Comparison of ENCODE assay signal across 18 mouse cellular contexts in the genomic region with DNA sequence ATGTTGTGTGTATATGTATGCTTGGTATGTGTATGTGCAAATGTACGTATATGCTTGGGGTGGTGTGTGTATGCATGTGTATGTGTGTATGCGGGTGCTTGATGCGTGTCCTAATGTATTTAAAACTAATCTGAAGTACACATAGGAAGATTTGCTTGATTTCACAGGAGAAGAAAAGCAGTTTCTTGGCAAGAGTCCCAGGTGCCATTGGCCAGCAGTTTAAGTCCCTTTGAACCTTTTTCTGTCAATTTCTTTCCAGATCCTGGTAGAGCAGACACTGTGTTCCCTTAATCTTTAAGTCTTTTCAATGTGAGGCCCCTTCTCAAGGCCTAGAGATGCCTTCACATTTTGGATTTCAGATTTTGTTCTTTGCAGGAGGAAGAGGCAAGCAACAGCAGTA.
A peak's percentile ranks its signal among the peaks of the same experiment; 100 is the strongest.
DNase-seq lines count a peak whose midpoint lies in the region; ATAC-seq and TF ChIP-seq lines count a peak whose summit lies in the region.
"Had no signal": no experiment of that assay in that cellular context is flagged by ENCODE, and none has a peak within 500 bp of the region (broad histone marks: within the 10 kb centered on the region; RNA-seq: fewer than 3 reads in every experiment).

No protein-coding gene starts in this region.

- no peaks in the 10 kb centered on the region for H3K36me3 ChIP-seq in forebrain, embryonic 14.5 days (ENCODE audit: control insufficient read depth, insufficient read depth, low read length)
- no peaks in the 10 kb centered on the region for H3K36me3 ChIP-seq in forebrain, embryonic 16.5 days (ENCODE audit: control insufficient read depth, insufficient read depth)
- no peaks in the 10 kb centered on the region for H3K36me3 ChIP-seq in liver, adult 2 months (ENCODE audit: control insufficient read depth, insufficient read depth, low read length)
- H3K36me3 ChIP-seq in liver, postnatal 0 days (replicated peaks; ENCODE audit: insufficient read depth, low read length), result no peaks in the 10 kb centered on the region
- no peaks in the 10 kb centered on the region for H3K36me3 ChIP-seq in midbrain, embryonic 14.5 days (ENCODE audit: control insufficient read depth, insufficient read depth, low read length)
- H3K36me3 ChIP-seq in midbrain, embryonic 16.5 days (ENCODE audit: control insufficient read depth, insufficient read depth, low read length), result no peaks in the 10 kb centered on the region
- H3K36me3 ChIP-seq: embryonic facial prominence, embryonic 10.5 days; hindbrain, embryonic 13.5 days; intestine, embryonic 15.5 days had no signal

- peak; percentile 67 for DNase-seq in forebrain, embryonic 14.5 days (ENCODE audit: low spot score)
- DNase-seq in liver, adult 2 months (ENCODE audit: extremely low read depth, low read depth, low spot score), result peak; percentile 30
- DNase-seq in liver, postnatal 0 days, result no peak
- peak; percentile 39 for DNase-seq in midbrain, embryonic 14.5 days
- DNase-seq in thymus, postnatal 0 days (ENCODE audit: low spot score), result no peak
- DNase-seq: adrenal gland, postnatal 10 days; cerebellum, adult 11-12 months; cerebellum, adult 9-10 months; gastrocnemius, postnatal 36 days; heart, adult 11 months; heart, postnatal 10 days had no signal

- no peak overlapping the region for H3K4me2 ChIP-seq in forebrain, embryonic 14.5 days (ENCODE audit: low read length)
- no peak overlapping the region for H3K4me2 ChIP-seq in forebrain, embryonic 16.5 days (ENCODE audit: low read length)
- H3K4me2 ChIP-seq in liver, postnatal 0 days (ENCODE audit: low read depth, low read length), result no peak overlapping the region
- no peak overlapping the region for H3K4me2 ChIP-seq in midbrain, embryonic 14.5 days (ENCODE audit: low read length)
- no peak overlapping the region for H3K4me2 ChIP-seq in midbrain, embryonic 16.5 days (ENCODE audit: low read length)
- H3K4me2 ChIP-seq: hindbrain, embryonic 13.5 days; intestine, embryonic 15.5 days had no signal

- TF ChIP-seq EP300 in liver, postnatal 0 days (IDR thresholded peaks at IDR 0.05; ENCODE audit: low read depth), result no peak

- no peaks in the 10 kb centered on the region for H3K79me2 ChIP-seq in liver, adult 2 months (ENCODE audit: control insufficient read depth, insufficient read depth, low read length)

- no peaks in the 10 kb centered on the region for H3K9me3 ChIP-seq in forebrain, embryonic 14.5 days (replicated peaks; ENCODE audit: control insufficient read depth, low read length)
- no peaks in the 10 kb centered on the region for H3K9me3 ChIP-seq in forebrain, embryonic 16.5 days (ENCODE audit: control insufficient read depth, low read length)
- H3K9me3 ChIP-seq in liver, postnatal 0 days (ENCODE audit: low read length), result no peaks in the 10 kb centered on the region
- H3K9me3 ChIP-seq in midbrain, embryonic 14.5 days (ENCODE audit: control insufficient read depth, low read length), result no peaks in the 10 kb centered on the region
- H3K9me3 ChIP-seq in midbrain, embryonic 16.5 days (replicated peaks; ENCODE audit: control insufficient read depth, low read length, poor library complexity, severe bottlenecking), result no peaks in the 10 kb centered on the region
- H3K9me3 ChIP-seq: embryonic facial prominence, embryonic 10.5 days; hindbrain, embryonic 13.5 days; intestine, embryonic 15.5 days had no signal

- peaks cover 19% of the 10 kb centered on the region for H3K4me1 ChIP-seq in forebrain, embryonic 14.5 days (ENCODE audit: control insufficient read depth, insufficient read depth, low read length)
- peaks cover 11% of the 10 kb centered on the region for H3K4me1 ChIP-seq in forebrain, embryonic 16.5 days (replicated peaks; ENCODE audit: control insufficient read depth, insufficient read depth, low read length)
- H3K4me1 ChIP-seq in liver, adult 2 months (ENCODE audit: control insufficient read depth, insufficient read depth, low read length), result no peaks in the 10 kb centered on the region; the same call in 1 of the 2 replicates
- H3K4me1 ChIP-seq in liver, postnatal 0 days (ENCODE audit: insufficient read depth), result no peaks in the 10 kb centered on the region
- no peaks in the 10 kb centered on the region; the same call in 1 of the 2 replicates for H3K4me1 ChIP-seq in midbrain, embryonic 14.5 days (ENCODE audit: control insufficient read depth, insufficient read depth, low read length)
- no peaks in the 10 kb centered on the region for H3K4me1 ChIP-seq in midbrain, embryonic 16.5 days (ENCODE audit: control insufficient read depth, insufficient read depth, low read length)
- H3K4me1 ChIP-seq: hindbrain, embryonic 13.5 days; intestine, embryonic 15.5 days had no signal

- H3K27ac ChIP-seq in forebrain, embryonic 14.5 days (ENCODE audit: low read depth, low read length), result 0 out of 2 replicates have a peak overlapping the region, but pooled peaks have one; percentile 14
- no peak overlapping the region for H3K27ac ChIP-seq in forebrain, embryonic 16.5 days (ENCODE audit: low read length)
- no peak overlapping the region for H3K27ac ChIP-seq in liver, adult 2 months (replicated peaks; ENCODE audit: insufficient read depth, low read depth, low read length)
- no peak overlapping the region for H3K27ac ChIP-seq in liver, postnatal 0 days (ENCODE audit: low read depth)
- no peak overlapping the region for H3K27ac ChIP-seq in midbrain, embryonic 14.5 days (replicated peaks; ENCODE audit: low read depth, low read length)
- H3K27ac ChIP-seq in midbrain, embryonic 16.5 days (ENCODE audit: low read length), result no peak overlapping the region
- H3K27ac ChIP-seq: embryonic facial prominence, embryonic 10.5 days; hindbrain, embryonic 13.5 days; hindbrain, postnatal 0 days; intestine, embryonic 15.5 days had no signal

- TF ChIP-seq POLR2A in liver, adult 2 months (IDR thresholded peaks at IDR 0.05; ENCODE audit: extremely low read depth, insufficient read depth, low read length), result no peak

- WGBS in forebrain, embryonic 14.5 days, result 34% methylated on average over 3 of the region's 3 CpGs
- WGBS in forebrain, embryonic 16.5 days, result 37% methylated on average over 3 of the region's 3 CpGs
- WGBS in liver, adult 2 months, result 84% methylated on average over 3 of the region's 3 CpGs
- WGBS in liver, postnatal 0 days (ENCODE audit: insufficient replicate concordance), result 87% methylated on average over 3 of the region's 3 CpGs
- 64% methylated on average over 3 of the region's 3 CpGs for WGBS in midbrain, embryonic 14.5 days
- WGBS in midbrain, embryonic 16.5 days, result 62% methylated on average over 3 of the region's 3 CpGs

- ATAC-seq in forebrain, embryonic 14.5 days, result 0 out of 2 replicates have a peak, but pooled peaks have one; percentile 37
- no peak for ATAC-seq in forebrain, embryonic 16.5 days
- no peak for ATAC-seq in liver, postnatal 0 days
- ATAC-seq in midbrain, embryonic 14.5 days (ENCODE audit: low FRiP score, low TSS enrichment), result no peak
- ATAC-seq in midbrain, embryonic 16.5 days, result no peak
- ATAC-seq: hindbrain, postnatal 0 days; intestine, embryonic 15.5 days had no signal

- H3K9ac ChIP-seq in forebrain, embryonic 14.5 days (ENCODE audit: low read length), result no peak overlapping the region
- H3K9ac ChIP-seq in forebrain, embryonic 16.5 days (replicated peaks; ENCODE audit: low read depth, low read length), result no peak overlapping the region
- H3K9ac ChIP-seq in liver, adult 2 months (ENCODE audit: low read depth, low read length), result no peak overlapping the region
- no peak overlapping the region for H3K9ac ChIP-seq in liver, postnatal 0 days (replicated peaks)
- H3K9ac ChIP-seq in midbrain, embryonic 14.5 days (replicated peaks; ENCODE audit: low read length), result no peak overlapping the region
- no peak overlapping the region for H3K9ac ChIP-seq in midbrain, embryonic 16.5 days (ENCODE audit: low read depth, low read length)
- H3K9ac ChIP-seq: hindbrain, embryonic 13.5 days; intestine, embryonic 15.5 days had no signal

- H3K4me3 ChIP-seq in forebrain, embryonic 14.5 days (ENCODE audit: low read depth, low read length), result no peak overlapping the region
- H3K4me3 ChIP-seq in forebrain, embryonic 16.5 days (replicated peaks; ENCODE audit: low read length), result no peak overlapping the region
- H3K4me3 ChIP-seq in liver, adult 2 months (ENCODE audit: insufficient read depth, low read depth, low read length), result no peak overlapping the region
- no peak overlapping the region for H3K4me3 ChIP-seq in liver, postnatal 0 days (ENCODE audit: low read depth, low read length)
- H3K4me3 ChIP-seq in midbrain, embryonic 14.5 days (replicated peaks; ENCODE audit: low read depth, low read length), result no peak overlapping the region
- H3K4me3 ChIP-seq in midbrain, embryonic 16.5 days (ENCODE audit: low read depth, low read length), result no peak overlapping the region
- H3K4me3 ChIP-seq: embryonic facial prominence, embryonic 10.5 days; hindbrain, embryonic 13.5 days; intestine, embryonic 15.5 days had no signal

- TF ChIP-seq CTCF in liver, adult 2 months (IDR thresholded peaks at IDR 0.05; ENCODE audit: low read depth, low read length), result no peak
- TF ChIP-seq CTCF in liver, postnatal 0 days (IDR thresholded peaks at IDR 0.05; ENCODE audit: low read depth), result no peak

- no peaks in the 10 kb centered on the region for H3K27me3 ChIP-seq in forebrain, embryonic 14.5 days (replicated peaks; ENCODE audit: control insufficient read depth, insufficient read depth, low read length)
- H3K27me3 ChIP-seq in forebrain, embryonic 16.5 days (replicated peaks; ENCODE audit: control insufficient read depth, insufficient read depth, low read length), result no peaks in the 10 kb centered on the region
- H3K27me3 ChIP-seq in liver, adult 2 months (ENCODE audit: control insufficient read depth, insufficient read depth, low read length), result no peaks in the 10 kb centered on the region
- H3K27me3 ChIP-seq in liver, postnatal 0 days (ENCODE audit: insufficient read depth, low read length), result no peaks in the 10 kb centered on the region
- H3K27me3 ChIP-seq in midbrain, embryonic 14.5 days (ENCODE audit: control insufficient read depth, insufficient read depth, low read length), result no peaks in the 10 kb centered on the region
- H3K27me3 ChIP-seq in midbrain, embryonic 16.5 days (ENCODE audit: control insufficient read depth, insufficient read depth, low read depth, low read length), result no peaks in the 10 kb centered on the region
- H3K27me3 ChIP-seq: CH12.LX; hindbrain, embryonic 13.5 days; intestine, embryonic 15.5 days had no signal

Comparison
In these comparisons a context has a peak if more than half of its experiments do, and no peak if none do; other contexts are left out.
1. DNase-seq: peak in forebrain, embryonic 14.5 days (single experiment), liver, adult 2 months (single experiment) and midbrain, embryonic 14.5 days (single experiment); none in liver, postnatal 0 days (single experiment) and thymus, postnatal 0 days (single experiment).